Mouse (Mus musculus) forebrain, postnatal 0 days (tissue): ENCODE measurements around the gene Ctxn1. TPM values are rescaled to one million over a fixed set of nuclear protein-coding genes. Genes with fewer than 3 reads are reported as not detected.
A peak's percentile ranks its signal among the peaks of the same experiment; 100 is the strongest.

Source experiments
- ATAC-seq: fragments of 200-750 bp; cut with Nextera tagmentation; 2 replicates; pipeline ENCODE4 v1.8.0; 2017; ENCODE audit warnings: mild to moderate bottlenecking, moderate library complexity
- DNase-seq: peaks from one replicate; pipeline ENCODE4 v3.0.0-alpha.2; 2015
- H3K27ac ChIP-seq: fragments of 300-500 bp; sonication (generic); 2 replicates; pipeline ENCODE4 v1.5.1; 2014; ENCODE audit warnings: low read depth, mild to moderate bottlenecking, antibody characterized with exemption, low read length, moderate library complexity, mixed read lengths
- H3K27me3 ChIP-seq: fragments of 300-500 bp; sonication (generic); 2 replicates; pipeline ENCODE4 v1.6.1; 2014; ENCODE audit warnings: mild to moderate bottlenecking, low read length, mixed read lengths; ENCODE audit not compliant: insufficient read depth
- H3K36me3 ChIP-seq: fragments of 300-500 bp; sonication (generic); 2 replicates; pipeline ENCODE4 v1.6.1; 2014; ENCODE audit warnings: mild to moderate bottlenecking, moderate library complexity; ENCODE audit not compliant: insufficient read depth
- H3K4me1 ChIP-seq: fragments of 300-500 bp; sonication (generic); 2 replicates; pipeline ENCODE4 v1.6.1; 2014; ENCODE audit warnings: antibody characterized with exemption; ENCODE audit not compliant: insufficient read depth
- H3K4me2 ChIP-seq: fragments of 300-500 bp; sonication (generic); 2 replicates; pipeline ENCODE4 v1.6.1; 2014; ENCODE audit warnings: low read depth, mild to moderate bottlenecking, moderate library complexity
- H3K4me3 ChIP-seq: fragments of 300-500 bp; sonication (generic); 2 replicates; pipeline ENCODE4 v1.5.1; 2014; ENCODE audit warnings: low read depth, low read length, mixed read lengths
- H3K9ac ChIP-seq: fragments of 300-500 bp; sonication (generic); 2 replicates; pipeline ENCODE4 v1.6.1; 2014; ENCODE audit warnings: mild to moderate bottlenecking
- H3K9me3 ChIP-seq: fragments of 300-500 bp; sonication (generic); 2 replicates; pipeline ENCODE4 v1.6.1; 2016; ENCODE audit warnings: low read length
- CTCF ChIP-seq: sonication (generic); IDR thresholded peaks from 2 replicates; pipeline ENCODE4 v1.5.1; 2016; ENCODE audit warnings: antibody characterized with exemption, control low read depth, low read depth
- WGBS: fragments of 180-500 bp; shearing (Covaris S2); extraction: QIAGEN DNeasy Blood & Tissue Kit; methylation state at CpG from one replicate; pipeline ENCODE4 v1.1.7; 2014; 5-methylcytosine and 5-hydroxymethylcytosine counted together
- polyA plus RNA-seq: library from polyadenylated mRNA; unstranded; fragments of >200 nt; fragmentation: Nextera tagmentation; extraction: Ambion mirVana; gene quantifications from 2 replicates; pipeline ENCODE4 v1.2.1, GENCODE M21; 2015
- total RNA-seq: library from RNA; depleted of rRNA; stranded (reverse); fragments of >200 nt; gene quantifications from 2 replicates; pipeline ENCODE4 v1.2.3, GENCODE M21; 2014; rRNA removed

Ctxn1 gene
- total RNA-seq (111 and 113 TPM in 2 replicates), polyA plus RNA-seq (452 and 513 TPM in 2 replicates)

DNA sequence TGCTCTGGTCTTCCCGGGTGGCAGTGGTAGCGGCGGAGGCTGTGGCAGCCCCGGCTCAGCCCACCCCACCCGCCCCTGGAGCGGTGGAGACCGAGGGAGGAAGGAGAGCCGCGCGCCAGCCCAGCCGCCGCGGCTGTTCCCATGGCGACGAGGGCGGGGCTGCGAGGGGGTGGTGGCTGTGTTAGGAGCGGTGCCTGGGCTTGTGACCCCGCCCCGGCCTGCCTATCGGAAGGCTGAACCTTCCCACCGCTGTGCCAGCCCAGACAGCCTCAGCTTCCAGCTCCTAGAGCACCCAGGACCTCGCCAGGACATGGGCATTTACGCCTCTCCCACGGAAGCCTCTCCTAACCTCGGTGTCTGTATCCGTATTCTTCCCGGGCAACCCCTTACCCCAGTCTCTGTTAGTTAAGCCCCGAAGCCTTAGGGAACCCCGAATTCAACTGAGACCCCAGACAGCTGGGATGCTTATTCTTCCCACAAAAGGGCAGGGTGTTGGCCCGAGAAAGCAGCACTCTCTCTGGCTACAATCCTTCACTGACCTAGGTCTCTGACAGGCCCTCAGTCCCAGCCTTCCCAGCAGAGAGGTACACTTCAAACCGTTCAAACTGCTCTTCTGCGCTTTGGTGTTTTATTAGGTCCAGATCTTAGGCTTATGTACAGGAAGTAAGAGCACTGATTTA lies at the start of gene Ctxn1:
TSS of gene Ctxn1 (minus strand) at position 150 of the 680 bp plus-strand sequence.
- 8% methylated on average over 32 of the region's 33 CpGs for WGBS
- ATAC-seq (peak; percentile 92), DNase-seq (peak; percentile 94)
- Histone ChIP-seq H3K4me1 (peaks cover 13% of the 10 kb centered on the region), H3K27ac (peak within 1 kb of the TSS; percentile 95), H3K27me3 (no peaks in the 10 kb centered on the region), H3K4me3 (peak within 1 kb of the TSS; percentile 82), H3K9me3 (no peaks in the 10 kb centered on the region), H3K36me3 (peaks cover 54% of the 10 kb centered on the region), H3K9ac (peak within 1 kb of the TSS; percentile 98), H3K4me2 (peak within 1 kb of the TSS; percentile 80)
- TF ChIP-seq CTCF = no peak

GRCm38 (mm10) chr8:4305838-4306237 lies 46.8 kb upstream of the Ctxn1 start:
- ATAC-seq (no peak), DNase-seq (no peak)
- Histone ChIP-seq H3K4me3 (no peak overlapping the region), H3K9ac (no peak overlapping the region), H3K27ac (no peak overlapping the region), H3K4me1 (no peaks in the 10 kb centered on the region), H3K9me3 (no peaks in the 10 kb centered on the region), H3K27me3 (no peaks in the 10 kb centered on the region), H3K36me3 (peaks cover 74% of the 10 kb centered on the region), H3K4me2 (no peak overlapping the region)
- 85% methylated on average over 2 of the region's 2 CpGs for WGBS
- TF ChIP-seq CTCF = no peak

DNA sequence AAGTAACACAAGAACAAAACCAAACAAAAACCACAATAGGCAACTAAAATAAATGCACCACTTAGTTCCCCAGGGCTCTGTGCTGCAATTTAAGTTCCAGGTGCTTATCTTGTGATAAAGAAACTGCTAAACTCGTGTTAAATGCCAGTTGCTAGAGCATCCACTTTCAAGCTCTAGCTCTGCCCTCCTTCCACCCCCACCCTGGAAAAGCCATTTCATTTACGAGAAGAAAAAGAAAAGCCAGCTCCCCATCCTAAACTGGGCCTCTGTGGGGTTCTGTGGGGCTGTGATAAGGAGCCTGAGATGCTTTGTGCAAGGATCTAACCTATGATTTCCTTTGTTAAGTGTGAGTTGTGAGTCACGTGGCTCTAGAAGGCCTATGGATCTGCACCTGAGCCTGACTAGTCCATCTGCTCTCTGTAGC lies 45.1 kb upstream of the Ctxn1 start:
- Histone ChIP-seq H3K36me3 (peaks cover 67% of the 10 kb centered on the region), H3K4me2 (no peak overlapping the region), H3K9ac (no peak overlapping the region), H3K4me3 (no peak overlapping the region), H3K27ac (no peak overlapping the region), H3K4me1 (no peaks in the 10 kb centered on the region), H3K9me3 (no peaks in the 10 kb centered on the region), H3K27me3 (no peaks in the 10 kb centered on the region)
- ATAC-seq (no peak), DNase-seq (no peak)
- TF ChIP-seq CTCF = no peak
- 84% methylated on average over 3 of the region's 3 CpGs for WGBS

DNA sequence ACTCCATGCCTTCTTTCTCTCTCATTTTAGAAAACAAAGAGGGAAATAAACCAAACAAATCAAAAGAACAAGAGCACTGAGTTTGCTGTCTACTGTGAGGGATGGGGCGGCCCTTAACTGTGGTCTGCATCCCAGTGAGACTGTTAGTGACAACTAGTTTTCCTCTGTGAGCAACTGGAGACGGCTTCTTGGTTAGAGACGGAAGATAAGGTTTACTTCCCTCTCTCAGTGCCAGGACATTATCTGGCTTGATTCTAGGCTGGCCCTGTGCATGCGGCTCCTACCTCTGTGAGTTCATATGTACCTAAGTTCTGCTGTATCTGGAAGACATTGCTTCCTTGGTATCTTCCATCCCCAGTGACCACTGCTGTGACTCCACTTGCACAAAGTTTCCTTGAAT lies 38.7 kb upstream of the Ctxn1 start:
- Histone ChIP-seq H3K9me3 (no peaks in the 10 kb centered on the region), H3K27ac (no peak overlapping the region), H3K36me3 (peaks cover 72% of the 10 kb centered on the region), H3K9ac (no peak overlapping the region), H3K4me1 (no peaks in the 10 kb centered on the region), H3K27me3 (no peaks in the 10 kb centered on the region), H3K4me3 (no peak overlapping the region), H3K4me2 (no peak overlapping the region)
- TF ChIP-seq CTCF = no peak
- 86% methylated on average over 4 of the region's 4 CpGs for WGBS
- ATAC-seq = no peak
- no peak for DNase-seq

- no peaks in the 10 kb centered on the region for H3K9me3 ChIP-seq
- H3K36me3 ChIP-seq = peaks cover 66% of the 10 kb centered on the region
- WGBS = 89% methylated on average over 5 of the region's 5 CpGs
- H3K4me1 ChIP-seq = no peaks in the 10 kb centered on the region
- DNase-seq = no peak
- no peak overlapping the region for H3K4me2 ChIP-seq
- ATAC-seq = peak; percentile 26; the same call in 1 of the 2 replicates
- no peak overlapping the region for H3K9ac ChIP-seq
- H3K27me3 ChIP-seq = no peaks in the 10 kb centered on the region
- TF ChIP-seq CTCF = peak; percentile 39
- H3K27ac ChIP-seq = no peak overlapping the region
- no peak overlapping the region for H3K4me3 ChIP-seq
Measured at GRCm38 (mm10) chr8:4292738-4293137, 33.7 kb upstream of the Ctxn1 start.

DNA sequence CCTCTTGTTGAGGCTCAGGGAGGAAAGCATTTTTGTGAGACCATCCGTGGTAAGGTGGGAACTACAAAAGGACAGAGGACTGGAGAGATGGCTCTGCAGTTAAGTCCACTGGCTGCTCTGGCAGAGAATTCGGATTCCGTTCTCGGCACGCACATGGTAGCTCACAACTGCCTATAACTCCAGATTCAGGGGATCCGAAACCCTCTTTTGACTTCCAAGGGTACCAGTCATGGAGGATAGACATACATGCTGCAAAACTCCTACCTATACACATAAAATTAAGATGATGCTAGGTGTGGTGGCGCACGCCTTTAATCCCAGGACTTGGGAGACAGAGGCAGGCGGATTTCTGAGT lies 17.0 kb upstream of the Ctxn1 start:
- H3K36me3 ChIP-seq = peaks cover 17% of the 10 kb centered on the region; the same call in 1 of the 2 replicates
- no peaks in the 10 kb centered on the region for H3K9me3 ChIP-seq
- H3K9ac ChIP-seq = peak overlapping the region; percentile 77
- peak overlapping the region; percentile 80 for H3K27ac ChIP-seq
- WGBS = 23% methylated on average over 9 of the region's 9 CpGs
- H3K4me3 ChIP-seq = peak overlapping the region; percentile 77
- peaks cover 7% of the 10 kb centered on the region; the same call in 1 of the 2 replicates for H3K4me1 ChIP-seq
- ATAC-seq (peak; percentile 61), DNase-seq (no peak)
- peak overlapping the region; percentile 74 for H3K4me2 ChIP-seq
- TF ChIP-seq CTCF = no peak
- H3K27me3 ChIP-seq = no peaks in the 10 kb centered on the region

DNA sequence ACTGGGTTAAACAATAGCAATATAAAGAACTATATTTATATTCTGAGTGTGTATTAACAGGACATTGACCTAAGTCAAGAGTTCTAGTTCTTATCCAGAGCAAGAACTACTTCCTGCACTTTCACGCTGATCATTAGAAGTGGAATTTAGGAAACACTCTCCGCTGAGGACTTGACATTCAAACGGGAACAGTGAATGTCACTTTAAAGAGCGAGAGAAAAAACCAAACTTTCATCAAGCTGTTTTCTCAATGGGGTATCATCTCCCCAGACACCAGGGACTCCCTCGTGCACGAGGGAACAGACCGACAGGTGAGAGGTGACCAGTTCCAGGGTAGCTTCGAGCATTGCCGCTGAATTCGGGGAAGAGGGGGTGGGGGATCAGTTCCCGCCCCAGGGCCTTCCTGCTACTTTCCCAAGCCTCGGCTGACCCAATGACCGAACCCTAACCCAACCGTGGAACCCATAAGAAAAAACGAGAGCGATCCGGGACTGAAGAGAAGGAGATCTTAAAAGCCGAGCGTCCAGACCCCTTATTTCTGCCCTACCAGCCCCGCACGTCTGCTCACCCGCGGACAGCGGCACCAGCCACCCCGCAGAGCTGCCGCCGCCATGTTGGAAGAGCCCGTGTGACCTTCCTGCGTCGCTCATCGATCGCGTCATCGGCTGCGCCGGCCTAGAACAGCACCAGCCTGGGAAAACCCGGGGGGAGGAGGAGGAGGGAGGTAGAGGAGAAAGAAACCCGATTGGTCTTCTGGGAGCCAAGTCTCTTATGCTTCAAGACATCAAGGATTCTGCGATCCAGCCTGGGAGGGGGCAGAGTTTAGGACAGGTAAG lies 16.4 kb upstream of the Ctxn1 start, which contains the start of gene Timm44:
TSS of gene Timm44 (minus strand) at position 639 of the 836 bp plus-strand sequence.
- H3K27ac ChIP-seq = peak within 1 kb of the TSS; percentile 80
- WGBS = 1% methylated on average over 39 of the region's 39 CpGs
- peak; percentile 98 for DNase-seq
- H3K4me3 ChIP-seq = peak within 1 kb of the TSS; percentile 77
- TF ChIP-seq CTCF = no peak
- no peaks in the 10 kb centered on the region for H3K9me3 ChIP-seq
- peak within 1 kb of the TSS; percentile 74 for H3K4me2 ChIP-seq
- no peaks in the 10 kb centered on the region for H3K27me3 ChIP-seq
- peaks cover 17% of the 10 kb centered on the region; the same call in 1 of the 2 replicates for H3K36me3 ChIP-seq
- peaks cover 7% of the 10 kb centered on the region; the same call in 1 of the 2 replicates for H3K4me1 ChIP-seq
- ATAC-seq = peak; percentile 99
- peak within 1 kb of the TSS; percentile 77 for H3K9ac ChIP-seq
